Mouse (Mus musculus) CH12F3 (cell line): Measurements from ENCODE around the gene 4930447C04Rik.

Source experiments
- in situ Hi-C: fragments of 300-500 bp; cut with MboI; formaldehyde crosslinking; loops from 2 replicates; pipeline ENCODE4 v1.14.3; 2020; ENCODE audit warnings: low sequenced_read_pairs

The 4930447C04Rik gene

DNA sequence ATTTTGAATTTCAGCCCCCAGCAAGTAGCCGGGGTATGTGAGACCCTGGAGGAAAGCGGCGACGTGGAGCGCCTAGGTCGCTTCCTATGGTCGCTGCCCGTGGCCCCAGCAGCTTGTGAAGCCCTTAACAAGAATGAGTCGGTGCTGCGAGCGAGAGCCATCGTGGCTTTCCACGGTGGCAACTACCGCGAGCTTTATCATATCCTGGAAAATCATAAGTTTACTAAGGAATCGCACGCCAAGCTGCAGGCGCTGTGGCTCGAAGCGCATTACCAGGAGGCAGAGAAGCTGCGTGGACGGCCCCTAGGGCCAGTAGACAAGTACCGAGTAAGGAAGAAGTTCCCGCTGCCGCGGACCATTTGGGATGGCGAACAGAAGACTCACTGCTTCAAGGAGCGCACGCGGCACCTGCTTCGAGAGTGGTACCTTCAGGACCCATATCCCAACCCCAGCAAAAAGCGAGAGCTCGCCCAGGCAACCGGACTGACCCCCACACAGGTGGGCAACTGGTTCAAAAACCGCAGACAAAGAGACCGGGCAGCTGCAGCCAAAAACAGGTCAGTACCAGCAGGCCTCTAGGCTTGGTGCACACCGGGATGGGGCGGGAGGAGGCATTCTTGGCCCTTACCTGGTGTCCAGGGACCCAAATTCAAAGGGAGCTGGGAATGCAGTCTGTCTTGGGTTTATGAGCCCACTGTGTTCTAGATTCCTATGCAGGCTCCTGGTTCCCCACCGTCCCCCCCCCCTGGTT is at the start of gene 4930447C04Rik:
4930447C04Rik (minus strand) TSS at position 704 of the 751 bp plus-strand sequence.
- in situ Hi-C loops = no loop called here

DNA sequence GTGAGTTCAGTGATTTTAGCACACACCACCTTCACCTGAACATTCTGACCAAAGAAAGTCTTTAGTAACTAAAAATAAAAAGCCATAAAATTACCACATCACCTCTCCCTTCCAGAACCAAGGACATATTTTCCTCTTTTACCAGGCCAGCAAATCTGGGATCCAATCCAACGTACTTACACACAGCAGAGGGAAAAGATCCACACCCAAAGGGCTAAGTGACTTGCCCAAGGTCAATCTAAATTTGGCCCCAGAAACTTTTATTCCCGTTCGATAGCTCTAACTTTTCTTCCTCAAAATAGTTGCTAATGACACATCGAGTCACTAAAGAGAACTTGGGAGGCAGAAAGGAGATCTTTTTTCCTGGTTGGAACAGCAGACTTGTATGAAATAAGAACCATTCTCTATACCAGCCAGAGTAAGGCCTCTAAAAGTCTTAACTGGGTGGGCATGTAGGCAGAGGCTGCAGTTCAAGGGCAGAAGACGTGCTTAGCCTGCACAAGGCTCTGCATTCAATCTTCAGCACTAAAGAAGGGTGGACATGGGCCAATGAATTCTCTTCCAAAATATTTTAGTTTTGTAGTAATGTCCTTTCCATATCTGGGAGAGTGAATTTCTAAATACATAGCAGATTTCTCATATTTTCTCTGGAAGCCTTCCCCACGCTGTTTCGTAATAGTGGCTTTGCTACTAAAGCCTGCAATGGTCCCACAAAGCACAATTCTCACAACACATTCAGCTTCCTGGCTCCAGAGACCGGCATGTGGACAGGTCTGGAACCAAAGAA is 42.7 kb upstream of the 4930447C04Rik start:
- in situ Hi-C loops = no loop called here

DNA sequence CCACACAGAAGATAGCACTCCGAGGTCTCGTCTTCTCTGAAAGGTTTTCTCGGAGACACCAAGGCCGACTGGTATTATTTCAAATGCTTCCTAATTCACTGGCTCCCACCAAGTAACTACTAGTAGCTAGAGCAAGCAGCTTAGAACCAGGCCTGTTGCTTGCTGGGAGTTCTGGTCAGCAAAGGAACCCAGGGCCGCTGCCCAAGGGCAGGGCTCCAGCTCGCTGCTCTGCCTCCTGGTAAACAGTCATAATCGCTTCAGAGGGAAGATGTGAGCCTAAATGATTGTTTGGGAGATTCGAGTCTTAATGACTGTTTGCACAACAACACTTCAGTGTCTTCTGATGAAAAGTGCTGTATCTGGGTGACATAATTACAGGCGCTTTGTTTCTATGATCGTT is 42.0 kb upstream of the 4930447C04Rik start:
- in situ Hi-C loops = no loop called here

DNA sequence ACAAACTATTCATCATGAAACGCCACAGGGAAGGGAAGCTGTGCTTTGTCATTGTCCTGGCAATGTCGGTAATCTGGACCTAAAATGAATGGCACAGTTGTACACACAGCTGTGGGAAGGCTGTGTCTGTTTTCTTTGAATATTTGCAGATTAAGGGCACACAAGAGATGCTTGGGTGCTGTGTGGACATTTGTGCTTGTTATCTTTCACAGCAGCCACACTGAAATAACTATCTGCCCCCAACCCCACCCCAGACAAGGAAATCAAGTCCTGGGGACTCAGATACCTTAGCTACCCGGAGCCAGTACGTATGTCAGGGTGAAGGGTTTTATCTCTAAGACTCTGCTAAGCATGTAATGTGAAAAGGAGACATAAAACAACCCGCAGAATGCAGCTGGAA is 38.7 kb upstream of the 4930447C04Rik start:
- in situ Hi-C loops = loop anchor here (10.0 kb wide), 1 partner anchor 134 kb away; no protein-coding TSS in a partner anchor

- in situ Hi-C loops = loop anchor here (10.0 kb wide), 1 partner anchor 133 kb away; no protein-coding TSS in a partner anchor
Measured at GRCm38 (mm10) chr12:72977851-72978250, 37.3 kb upstream of the 4930447C04Rik start.

DNA sequence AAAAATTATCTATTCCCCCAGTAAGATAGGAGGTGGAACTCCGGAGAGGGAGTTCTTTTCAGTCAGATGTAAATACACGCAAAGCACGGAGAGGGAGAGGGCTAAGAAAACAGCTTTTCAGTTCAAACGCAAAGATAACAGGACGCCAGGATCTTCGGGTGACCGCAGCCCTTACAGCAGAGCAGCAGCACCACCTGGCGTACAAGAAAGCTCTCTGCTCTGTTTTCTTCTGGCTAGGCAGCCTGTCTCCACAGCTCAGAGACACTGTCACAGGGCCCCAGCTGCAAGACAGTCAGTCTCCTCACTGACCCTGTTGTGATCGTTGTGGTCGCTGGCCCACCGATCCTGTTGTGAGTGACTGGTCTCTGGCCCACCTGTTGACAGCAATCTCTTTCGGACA is 36.1 kb upstream of the 4930447C04Rik start:
- in situ Hi-C loops = loop anchor here (10.0 kb wide), 1 partner anchor 132 kb away; no protein-coding TSS in a partner anchor

- in situ Hi-C loops = loop anchor here (10.0 kb wide), 1 partner anchor 131 kb away; no protein-coding TSS in a partner anchor
Measured at GRCm38 (mm10) chr12:72976172-72976571, 35.6 kb upstream of the 4930447C04Rik start.

DNA sequence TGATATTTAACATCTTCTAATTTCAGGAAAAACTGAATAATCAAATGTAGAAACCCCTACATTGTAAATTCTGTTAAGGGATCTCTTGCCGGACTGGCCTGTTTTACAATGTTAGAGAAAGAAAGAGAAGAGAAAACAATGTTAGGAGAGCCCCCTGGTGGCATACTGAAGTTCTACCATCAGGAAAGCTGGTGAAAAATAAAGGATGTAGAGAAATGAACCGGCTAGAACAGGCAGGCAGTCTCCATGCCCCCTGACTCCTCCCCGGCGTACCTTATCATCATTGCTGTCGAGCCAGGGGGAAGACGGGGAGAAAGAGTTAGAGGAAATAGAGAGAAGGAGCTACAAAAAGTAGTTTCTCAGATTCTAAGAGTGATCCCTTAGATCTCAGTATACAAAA is 32.6 kb upstream of the 4930447C04Rik start:
- in situ Hi-C loops = loop anchor here (10.0 kb wide), 1 partner anchor 128 kb away; no protein-coding TSS in a partner anchor

DNA sequence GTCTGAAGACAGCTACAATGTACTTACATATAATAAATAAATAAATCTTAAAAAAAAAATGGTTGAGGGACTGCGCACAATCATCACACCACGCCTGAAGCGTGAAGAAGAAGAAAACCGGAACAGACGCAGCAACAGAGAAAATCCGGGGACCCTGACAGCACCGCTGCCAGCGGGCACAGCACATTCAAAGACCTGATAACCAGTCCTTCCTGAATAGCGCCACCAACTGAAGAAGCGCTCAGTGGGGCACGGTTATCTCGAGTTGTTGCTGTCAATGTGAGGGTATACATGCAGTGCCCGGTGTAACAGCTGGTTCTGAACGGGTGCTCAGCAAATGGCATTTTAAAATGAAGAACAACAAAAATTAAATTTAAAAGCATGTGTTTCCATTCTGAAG is 30.0 kb upstream of the 4930447C04Rik start:
- in situ Hi-C loops = loop anchor here (10.0 kb wide), 1 partner anchor 126 kb away; no protein-coding TSS in a partner anchor

DNA sequence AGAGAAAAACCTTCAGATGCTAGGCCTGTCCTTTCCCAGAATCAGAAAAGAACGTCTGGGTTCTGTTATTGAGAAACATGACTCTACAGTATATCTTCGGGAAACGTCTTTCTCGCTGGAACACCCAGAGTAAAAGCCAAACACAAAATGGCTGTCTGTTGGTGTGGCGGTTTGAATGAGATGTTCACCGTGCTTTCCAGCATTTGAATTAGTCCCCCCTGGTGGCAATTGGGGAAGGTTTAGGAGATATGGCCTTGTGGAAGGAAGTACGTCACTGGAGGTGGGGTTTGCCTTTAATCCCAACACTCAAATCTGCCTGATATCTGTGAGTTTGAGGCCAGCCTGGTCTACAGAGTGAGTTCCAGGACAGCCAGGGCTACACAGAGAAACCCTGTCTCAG is 27.0 kb upstream of the 4930447C04Rik start:
- in situ Hi-C loops = no loop called here

DNA sequence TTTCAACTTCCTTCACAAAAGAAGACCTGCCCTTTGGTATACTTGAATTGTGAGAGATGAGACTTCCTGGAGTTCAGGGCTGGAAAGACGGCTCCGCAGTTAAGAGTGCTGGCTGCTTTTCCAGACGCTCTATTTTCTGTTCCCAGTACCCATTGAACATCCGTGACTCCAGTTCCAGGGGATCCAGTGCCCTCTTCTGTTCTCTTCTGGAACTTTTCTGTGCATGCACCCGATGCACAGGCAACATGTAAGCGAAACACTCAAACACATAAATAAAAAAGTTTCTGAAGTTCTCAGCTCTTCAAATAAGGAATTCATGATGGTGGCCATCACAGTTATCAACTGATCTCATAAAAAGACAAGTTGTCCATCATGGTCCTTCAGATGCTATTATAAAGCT is 22.2 kb upstream of the 4930447C04Rik start:
- in situ Hi-C loops = no loop called here

DNA sequence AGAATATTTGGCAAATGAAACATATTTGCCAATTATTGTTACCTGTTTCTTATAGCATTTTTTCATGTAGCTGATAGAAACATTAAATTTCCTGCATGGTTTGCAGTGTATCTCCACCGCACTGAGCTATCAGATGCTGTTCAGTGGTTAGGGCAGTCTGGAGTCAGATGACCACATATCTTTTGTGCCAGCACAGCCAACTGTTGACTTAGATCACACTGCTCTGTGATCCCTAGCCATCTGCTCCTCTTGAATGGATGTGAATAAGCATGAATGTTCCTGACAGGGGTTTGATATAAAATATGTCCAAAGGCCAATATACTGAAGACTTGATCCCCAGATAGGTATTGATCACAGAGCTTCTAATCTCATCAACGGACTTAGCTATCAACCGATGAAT is 17.9 kb upstream of the 4930447C04Rik start:
- in situ Hi-C loops = no loop called here

DNA sequence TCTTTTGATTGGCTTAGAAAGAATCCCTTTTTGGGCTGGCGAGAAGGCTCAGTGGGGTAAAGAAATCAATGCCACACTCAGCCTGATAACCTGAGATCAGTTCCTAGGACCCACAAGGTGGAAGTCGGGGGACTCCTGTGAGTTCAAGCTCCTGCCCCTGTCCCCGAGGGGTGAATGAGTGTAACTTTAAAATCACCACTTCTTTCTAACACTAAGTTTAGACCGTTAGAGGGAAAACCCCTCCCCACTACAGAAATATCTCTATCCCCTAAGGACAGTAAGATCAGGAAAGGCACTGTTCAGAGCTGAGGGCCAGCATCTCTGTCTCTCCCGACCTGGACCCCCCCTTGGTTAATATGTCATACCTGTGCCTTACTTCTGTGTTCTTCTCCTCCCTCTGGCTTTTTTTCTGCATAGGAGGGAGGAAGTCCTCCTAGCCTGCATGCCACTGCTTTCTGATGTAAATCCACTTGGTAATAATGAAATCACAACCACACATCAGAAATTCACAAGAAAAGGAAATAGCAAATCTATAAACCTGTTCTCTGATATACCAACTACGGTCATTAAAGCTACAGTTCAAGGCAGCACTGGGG is 17.4 kb upstream of the 4930447C04Rik start:
- in situ Hi-C loops = no loop called here

- in situ Hi-C loops = no loop called here
Measured at GRCm38 (mm10) chr12:72954906-72955305, 14.3 kb upstream of the 4930447C04Rik start.

DNA sequence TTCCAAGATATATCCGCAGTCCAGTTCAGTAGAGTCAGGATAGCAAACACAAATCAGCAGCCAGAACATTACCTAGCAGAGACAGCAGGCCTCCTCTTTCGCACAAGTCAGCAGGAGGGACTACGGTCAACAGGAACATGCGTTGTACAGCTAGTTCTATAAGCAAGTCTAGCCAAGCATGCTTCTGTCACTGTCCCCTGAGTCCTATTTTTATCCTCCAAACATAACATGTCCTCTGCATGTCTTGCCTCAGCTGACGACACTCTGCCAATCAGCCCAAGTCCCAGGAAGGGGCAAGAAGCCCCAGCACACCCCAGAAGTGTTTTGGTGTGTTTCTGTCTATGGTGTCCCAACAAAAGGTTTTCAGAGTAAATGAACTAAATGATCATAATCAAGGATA is 13.3 kb upstream of the 4930447C04Rik start:
- in situ Hi-C loops = no loop called here

DNA sequence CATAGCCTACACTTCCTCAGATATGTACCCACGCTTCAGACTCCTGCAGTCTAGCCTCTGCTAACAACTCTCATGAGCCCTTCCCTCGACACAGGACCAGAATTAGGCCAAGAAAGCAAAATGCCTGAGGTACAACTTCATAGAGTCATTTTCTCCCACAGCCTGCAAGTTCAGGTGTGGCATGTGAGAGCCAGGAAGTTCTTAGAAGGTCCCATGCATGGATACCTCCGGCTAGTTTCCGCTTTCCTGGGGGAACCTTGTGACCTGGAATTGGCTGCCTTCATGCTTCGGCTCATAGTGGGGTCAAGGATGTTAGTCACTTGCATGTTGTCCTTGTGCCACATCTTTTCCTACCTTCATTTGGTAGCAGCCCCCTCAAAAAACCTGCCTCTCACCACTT is 12.5 kb upstream of the 4930447C04Rik start:
- in situ Hi-C loops = no loop called here

GRCm38 (mm10) chr12:72947335-72947734 is 6.8 kb upstream of the 4930447C04Rik start:
- in situ Hi-C loops = no loop called here

- in situ Hi-C loops = no loop called here
Measured at GRCm38 (mm10) chr12:72946805-72947204, 6.2 kb upstream of the 4930447C04Rik start.

DNA sequence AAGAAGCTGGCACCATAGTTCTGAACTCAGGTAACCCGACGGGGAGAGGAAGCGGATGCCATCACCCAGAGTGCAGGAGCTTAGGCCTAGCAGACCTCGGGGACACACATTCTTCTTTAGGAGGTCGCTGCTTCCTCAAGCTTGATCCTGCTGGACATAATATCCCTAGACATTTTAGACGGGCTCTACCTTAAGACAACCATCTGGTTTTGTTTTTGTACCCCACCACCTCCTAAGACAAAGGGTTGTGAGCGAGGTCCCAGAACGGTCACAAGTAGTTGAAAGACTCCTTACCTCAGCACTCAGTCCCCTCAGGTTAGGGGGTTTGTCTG is 5.5 kb upstream of the 4930447C04Rik start:
- in situ Hi-C loops = no loop called here

GRCm38 (mm10) chr12:72945301-72946063 is 4.9 kb upstream of the 4930447C04Rik start:
- in situ Hi-C loops = no loop called here
